Mouse (Mus musculus): ENCODE results near the gene Pitpnm3. TPM values are rescaled to one million over a fixed set of nuclear protein-coding genes. Genes with fewer than 3 reads are reported as not detected.
A peak's percentile ranks its signal among the peaks of the same experiment; 100 is the strongest.

Pitpnm3 gene
- polyA plus RNA-seq, 1 experiment: 69.5 TPM

- H3K27ac ChIP-seq (ENCODE audit: insufficient read depth, low read length): 0 out of 2 replicates have a peak overlapping the region, but pooled peaks have one; percentile 26
- peaks cover 19% of the 10 kb centered on the region for H3K4me1 ChIP-seq (ENCODE audit: control insufficient read depth, insufficient read depth, low read length)
- no peak overlapping the region for H3K4me3 ChIP-seq (ENCODE audit: insufficient read depth, low read length)
- TF ChIP-seq CTCF (IDR thresholded peaks at IDR 0.05; ENCODE audit: extremely low read depth, insufficient read depth, low read length) (no peak), POLR2A (IDR thresholded peaks at IDR 0.05; ENCODE audit: extremely low read depth, insufficient read depth, low read length) (no peak)
Observed at GRCm38 (mm10) chr11:72130021-72130420, 5.6 kb downstream of the Pitpnm3 start.

GRCm38 (mm10) chr11:72129032-72129894, 6.3 kb downstream of the Pitpnm3 start:
- Histone ChIP-seq H3K4me3 (ENCODE audit: insufficient read depth, low read length) (no peak overlapping the region), H3K4me1 (ENCODE audit: control insufficient read depth, insufficient read depth, low read length) (peaks cover 19% of the 10 kb centered on the region), H3K27ac (ENCODE audit: insufficient read depth, low read length) (no peak overlapping the region)
- no peak for TF ChIP-seq POLR2A (IDR thresholded peaks at IDR 0.05; ENCODE audit: extremely low read depth, insufficient read depth, low read length)
- TF ChIP-seq CTCF (IDR thresholded peaks at IDR 0.05; ENCODE audit: extremely low read depth, insufficient read depth, low read length): no peak

GRCm38 (mm10) chr11:72127450-72128189, 8.0 kb downstream of the Pitpnm3 start:
- TF ChIP-seq POLR2A (IDR thresholded peaks at IDR 0.05; ENCODE audit: extremely low read depth, insufficient read depth, low read length) (no peak), CTCF (IDR thresholded peaks at IDR 0.05; ENCODE audit: extremely low read depth, insufficient read depth, low read length) (no peak)
- Histone ChIP-seq H3K4me1 (ENCODE audit: control insufficient read depth, insufficient read depth, low read length) (peaks cover 19% of the 10 kb centered on the region), H3K4me3 (ENCODE audit: insufficient read depth, low read length) (no peak overlapping the region), H3K27ac (ENCODE audit: insufficient read depth, low read length) (no peak overlapping the region)

- TF ChIP-seq CTCF (IDR thresholded peaks at IDR 0.05; ENCODE audit: extremely low read depth, insufficient read depth, low read length) (no peak), POLR2A (IDR thresholded peaks at IDR 0.05; ENCODE audit: extremely low read depth, insufficient read depth, low read length) (no peak)
- Histone ChIP-seq H3K4me3 (ENCODE audit: insufficient read depth, low read length) (no peak overlapping the region), H3K4me1 (ENCODE audit: control insufficient read depth, insufficient read depth, low read length) (peaks cover 17% of the 10 kb centered on the region), H3K27ac (ENCODE audit: insufficient read depth, low read length) (no peak overlapping the region)
Observed at GRCm38 (mm10) chr11:72125781-72126180, 9.8 kb downstream of the Pitpnm3 start.

- no peak overlapping the region for H3K4me3 ChIP-seq (ENCODE audit: insufficient read depth, low read length)
- no peak overlapping the region for H3K27ac ChIP-seq (ENCODE audit: insufficient read depth, low read length)
- no peak for TF ChIP-seq POLR2A (IDR thresholded peaks at IDR 0.05; ENCODE audit: extremely low read depth, insufficient read depth, low read length)
- TF ChIP-seq CTCF (IDR thresholded peaks at IDR 0.05; ENCODE audit: extremely low read depth, insufficient read depth, low read length): no peak
- peaks cover 11% of the 10 kb centered on the region for H3K4me1 ChIP-seq (ENCODE audit: control insufficient read depth, insufficient read depth, low read length)
Observed at GRCm38 (mm10) chr11:72123531-72123930, 12.0 kb downstream of the Pitpnm3 start.

GRCm38 (mm10) chr11:72120354-72120753, 15.2 kb downstream of the Pitpnm3 start:
- TF ChIP-seq CTCF (IDR thresholded peaks at IDR 0.05; ENCODE audit: extremely low read depth, insufficient read depth, low read length) (no peak), POLR2A (IDR thresholded peaks at IDR 0.05; ENCODE audit: extremely low read depth, insufficient read depth, low read length) (no peak)
- Histone ChIP-seq H3K4me1 (ENCODE audit: control insufficient read depth, insufficient read depth, low read length) (peaks cover 3% of the 10 kb centered on the region; the same call in 1 of the 2 replicates), H3K27ac (ENCODE audit: insufficient read depth, low read length) (no peak overlapping the region), H3K4me3 (ENCODE audit: insufficient read depth, low read length) (no peak overlapping the region)

- TF ChIP-seq CTCF (IDR thresholded peaks at IDR 0.05; ENCODE audit: extremely low read depth, insufficient read depth, low read length) (no peak), POLR2A (IDR thresholded peaks at IDR 0.05; ENCODE audit: extremely low read depth, insufficient read depth, low read length) (no peak)
- Histone ChIP-seq H3K27ac (ENCODE audit: insufficient read depth, low read length) (no peak overlapping the region), H3K4me3 (ENCODE audit: insufficient read depth, low read length) (no peak overlapping the region), H3K4me1 (ENCODE audit: control insufficient read depth, insufficient read depth, low read length) (peaks cover 3% of the 10 kb centered on the region; the same call in 1 of the 2 replicates)
Observed at GRCm38 (mm10) chr11:72118630-72119029, 16.9 kb downstream of the Pitpnm3 start.

GRCm38 (mm10) chr11:72113296-72113695, 22.3 kb downstream of the Pitpnm3 start:
- TF ChIP-seq POLR2A (IDR thresholded peaks at IDR 0.05; ENCODE audit: extremely low read depth, insufficient read depth, low read length) (no peak), CTCF (IDR thresholded peaks at IDR 0.05; ENCODE audit: extremely low read depth, insufficient read depth, low read length) (no peak)

GRCm38 (mm10) chr11:72110726-72111125, 24.9 kb downstream of the Pitpnm3 start:
- Histone ChIP-seq H3K27ac (ENCODE audit: insufficient read depth, low read length) (no peak overlapping the region), H3K4me1 (ENCODE audit: control insufficient read depth, insufficient read depth, low read length) (0 out of 2 replicates have a peak, but pooled peaks cover 9% of the 10 kb centered on the region), H3K4me3 (ENCODE audit: insufficient read depth, low read length) (no peak overlapping the region)
- TF ChIP-seq CTCF (IDR thresholded peaks at IDR 0.05; ENCODE audit: extremely low read depth, insufficient read depth, low read length) (no peak), POLR2A (IDR thresholded peaks at IDR 0.05; ENCODE audit: extremely low read depth, insufficient read depth, low read length) (no peak)

More at GRCm38 (mm10) chr11:72113296-72113695, 22.3 kb downstream of the Pitpnm3 start:
- Histone ChIP-seq H3K27ac (ENCODE audit: insufficient read depth, low read length) (no peak overlapping the region), H3K4me1 (ENCODE audit: control insufficient read depth, insufficient read depth, low read length) (peaks cover 9% of the 10 kb centered on the region; the same call in 1 of the 2 replicates), H3K4me3 (ENCODE audit: insufficient read depth, low read length) (no peak overlapping the region)
